Mouse (Mus musculus) liver, postnatal 0 days (tissue): ENCODE results near the gene L1cam. TPM values are rescaled to one million over a fixed set of nuclear protein-coding genes. Genes with fewer than 3 reads are reported as not detected.

ENCODE experiments used
- ATAC-seq: fragments of 200-750 bp; cut with Nextera tagmentation; 2 replicates; pipeline ENCODE4 v1.8.0; 2017; ENCODE audit warnings: mild to moderate bottlenecking, moderate library complexity
- DNase-seq: peaks from one replicate; pipeline ENCODE4 v3.0.0-alpha.2; 2016
- H3K27ac ChIP-seq: fragments of 300-500 bp; sonication (generic); 2 replicates; pipeline ENCODE4 v1.5.1; 2014; ENCODE audit warnings: antibody characterized with exemption, moderate library complexity, mild to moderate bottlenecking, low read depth
- H3K27me3 ChIP-seq: fragments of 300-500 bp; sonication (generic); 2 replicates; pipeline ENCODE4 v1.6.1; 2014; ENCODE audit warnings: low read length, control low read depth, mixed read lengths; ENCODE audit not compliant: insufficient read depth
- H3K36me3 ChIP-seq: fragments of 300-500 bp; sonication (generic); replicated peaks from 2 replicates; pipeline ENCODE4 v1.6.1; 2014; ENCODE audit warnings: mild to moderate bottlenecking, control low read depth, low read length, moderate library complexity, mixed read lengths; ENCODE audit not compliant: insufficient read depth
- H3K4me1 ChIP-seq: fragments of 300-500 bp; sonication (generic); 2 replicates; pipeline ENCODE4 v1.6.1; 2014; ENCODE audit warnings: antibody characterized with exemption, mild to moderate bottlenecking, control low read depth; ENCODE audit not compliant: insufficient read depth
- H3K4me2 ChIP-seq: fragments of 300-500 bp; sonication (generic); 2 replicates; pipeline ENCODE4 v1.6.1; 2014; ENCODE audit warnings: low read depth, mild to moderate bottlenecking, low read length, moderate library complexity, mixed read lengths
- H3K4me3 ChIP-seq: fragments of 300-500 bp; sonication (generic); 2 replicates; pipeline ENCODE4 v1.5.1; 2014; ENCODE audit warnings: low read depth, low read length
- H3K9ac ChIP-seq: fragments of 300-500 bp; sonication (generic); replicated peaks from 2 replicates; pipeline ENCODE4 v1.6.1; 2014; ENCODE audit warnings: mild to moderate bottlenecking, moderate library complexity
- H3K9me3 ChIP-seq: fragments of 300-500 bp; sonication (generic); 2 replicates; pipeline ENCODE4 v1.6.1; 2016; ENCODE audit warnings: mild to moderate bottlenecking, control low read depth, low read length, mixed read lengths
- CTCF ChIP-seq: sonication (generic); IDR thresholded peaks from 2 replicates; pipeline ENCODE4 v1.5.1; 2016; ENCODE audit warnings: antibody characterized with exemption, low read depth
- EP300 ChIP-seq: IDR thresholded peaks from 2 replicates; pipeline ENCODE4 v1.6.1; 2016; ENCODE audit warnings: antibody characterized with exemption, low read depth, mild to moderate bottlenecking
- WGBS: fragments of 180-500 bp; shearing (Covaris S2); extraction: QIAGEN DNeasy Blood & Tissue Kit; methylation state at CpG from one replicate; pipeline ENCODE4 v1.1.7; 2014; ENCODE audit not compliant: insufficient replicate concordance; 5-methylcytosine and 5-hydroxymethylcytosine counted together
- polyA plus RNA-seq: library from polyadenylated mRNA; unstranded; fragments of >200 nt; fragmentation: Nextera tagmentation; extraction: Ambion mirVana; gene quantifications from 2 replicates; pipeline ENCODE4 v1.2.1, GENCODE M21; 2015

The L1cam gene
- polyA plus RNA-seq, 1 experiment from 2014 or later = 0.12 TPM

DNA sequence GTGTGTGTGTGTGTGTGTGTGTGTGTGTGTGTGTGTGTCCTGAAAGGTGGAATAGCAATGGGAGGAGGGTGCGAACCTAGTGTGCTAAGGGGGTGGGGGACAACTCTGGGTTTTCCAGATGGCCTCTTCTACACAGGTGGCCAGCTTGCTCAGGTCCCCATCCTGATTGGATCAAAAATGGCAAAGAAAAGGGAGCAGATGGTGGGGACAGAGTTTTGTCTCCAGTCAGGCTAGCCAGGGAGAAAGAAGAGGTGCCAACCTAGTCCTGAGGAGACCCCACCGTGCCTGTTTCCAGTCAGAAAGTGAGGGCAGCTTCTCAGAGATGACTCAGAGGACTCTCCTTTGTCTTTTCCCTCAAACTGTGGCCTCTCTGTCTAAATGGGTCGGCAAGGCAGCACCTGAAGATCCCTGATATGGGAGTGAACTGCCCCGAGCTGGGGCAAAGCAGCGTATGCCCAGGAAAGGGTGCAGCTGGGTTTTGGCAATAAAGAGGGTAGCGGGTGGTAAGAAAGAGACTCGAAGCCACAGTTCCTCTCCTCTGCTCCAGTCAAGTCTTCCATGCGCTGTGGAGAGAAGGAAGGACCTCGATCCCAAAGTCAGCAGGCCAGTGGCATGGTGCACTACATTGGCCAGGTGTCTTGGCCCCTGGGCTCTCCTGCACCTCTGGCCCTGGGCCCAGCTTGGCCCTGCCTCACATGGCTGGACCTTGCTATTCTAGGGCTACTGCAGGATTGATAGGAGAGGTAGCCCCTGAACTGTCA is 41.4 kb downstream of the L1cam start:
- H3K4me3 ChIP-seq = no peak overlapping the region

DNA sequence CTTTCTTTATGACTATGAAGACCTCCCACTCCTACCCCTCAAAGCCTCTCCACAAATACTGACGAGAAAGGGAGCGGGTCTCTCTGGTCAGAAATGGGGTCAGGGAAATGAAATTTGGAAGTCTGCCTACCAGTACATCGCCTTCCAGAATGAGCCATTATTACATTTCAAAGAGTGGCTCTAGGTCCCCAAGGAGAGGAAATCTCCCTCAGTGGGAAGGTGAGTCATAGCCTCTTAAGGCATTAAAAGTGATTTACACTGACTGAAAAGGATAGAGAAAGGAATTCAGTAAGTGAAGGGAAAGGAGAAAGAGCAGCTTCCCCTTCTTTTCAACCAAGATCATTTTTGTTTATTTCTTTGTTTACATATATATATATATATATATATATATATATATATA is 59.2 kb downstream of the L1cam start:
- no peak for ATAC-seq
- Histone ChIP-seq H3K9ac (no peak overlapping the region), H3K36me3 (no peaks in the 10 kb centered on the region), H3K4me2 (no peak overlapping the region), H3K4me1 (no peaks in the 10 kb centered on the region), H3K27me3 (no peaks in the 10 kb centered on the region), H3K4me3 (no peak overlapping the region), H3K9me3 (no peaks in the 10 kb centered on the region), H3K27ac (no peak overlapping the region)
- no peak for TF ChIP-seq CTCF
- TF ChIP-seq EP300 = no peak
- DNase-seq = no peak
- 76% methylated on average over 3 of the region's 3 CpGs for WGBS

More for the DNA sequence above, 41.4 kb downstream of the L1cam start:
- Histone ChIP-seq H3K27me3 (no peaks in the 10 kb centered on the region), H3K36me3 (no peaks in the 10 kb centered on the region), H3K9ac (no peak overlapping the region), H3K27ac (no peak overlapping the region), H3K9me3 (no peaks in the 10 kb centered on the region), H3K4me1 (no peaks in the 10 kb centered on the region), H3K4me2 (no peak overlapping the region)
- no peak for TF ChIP-seq CTCF
- no peak for TF ChIP-seq EP300
- 74% methylated on average over 7 of the region's 9 CpGs for WGBS
- DNase-seq (no peak), ATAC-seq (no peak)

DNA sequence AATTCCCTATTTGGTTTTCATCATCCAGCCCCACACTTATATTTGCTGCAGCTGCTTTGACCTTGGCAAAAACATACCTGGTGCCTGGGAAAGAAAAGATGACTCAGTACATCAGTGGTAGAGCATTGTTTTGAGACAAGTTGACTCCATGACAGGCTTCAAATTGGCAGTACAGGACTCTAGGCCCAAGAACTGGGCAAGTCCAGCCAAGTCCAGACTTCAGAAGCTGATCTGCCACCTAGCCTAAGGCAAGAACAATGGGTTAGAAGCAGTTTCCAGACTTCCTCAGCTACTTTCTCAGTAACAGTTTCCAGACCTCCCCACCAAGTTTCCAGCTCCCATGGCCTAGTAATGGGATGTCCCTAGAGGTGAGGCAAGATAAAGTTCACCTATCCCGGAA is 60.2 kb downstream of the L1cam start:
- Histone ChIP-seq H3K4me1 (no peaks in the 10 kb centered on the region), H3K9ac (no peak overlapping the region), H3K4me2 (no peak overlapping the region), H3K4me3 (no peak overlapping the region), H3K27ac (no peak overlapping the region), H3K27me3 (no peaks in the 10 kb centered on the region), H3K9me3 (no peaks in the 10 kb centered on the region), H3K36me3 (no peaks in the 10 kb centered on the region)
- WGBS = 92% methylated on average over 1 of the region's 1 CpGs
- DNase-seq (no peak), ATAC-seq (no peak)
- TF ChIP-seq EP300 (no peak), CTCF (no peak)

DNA sequence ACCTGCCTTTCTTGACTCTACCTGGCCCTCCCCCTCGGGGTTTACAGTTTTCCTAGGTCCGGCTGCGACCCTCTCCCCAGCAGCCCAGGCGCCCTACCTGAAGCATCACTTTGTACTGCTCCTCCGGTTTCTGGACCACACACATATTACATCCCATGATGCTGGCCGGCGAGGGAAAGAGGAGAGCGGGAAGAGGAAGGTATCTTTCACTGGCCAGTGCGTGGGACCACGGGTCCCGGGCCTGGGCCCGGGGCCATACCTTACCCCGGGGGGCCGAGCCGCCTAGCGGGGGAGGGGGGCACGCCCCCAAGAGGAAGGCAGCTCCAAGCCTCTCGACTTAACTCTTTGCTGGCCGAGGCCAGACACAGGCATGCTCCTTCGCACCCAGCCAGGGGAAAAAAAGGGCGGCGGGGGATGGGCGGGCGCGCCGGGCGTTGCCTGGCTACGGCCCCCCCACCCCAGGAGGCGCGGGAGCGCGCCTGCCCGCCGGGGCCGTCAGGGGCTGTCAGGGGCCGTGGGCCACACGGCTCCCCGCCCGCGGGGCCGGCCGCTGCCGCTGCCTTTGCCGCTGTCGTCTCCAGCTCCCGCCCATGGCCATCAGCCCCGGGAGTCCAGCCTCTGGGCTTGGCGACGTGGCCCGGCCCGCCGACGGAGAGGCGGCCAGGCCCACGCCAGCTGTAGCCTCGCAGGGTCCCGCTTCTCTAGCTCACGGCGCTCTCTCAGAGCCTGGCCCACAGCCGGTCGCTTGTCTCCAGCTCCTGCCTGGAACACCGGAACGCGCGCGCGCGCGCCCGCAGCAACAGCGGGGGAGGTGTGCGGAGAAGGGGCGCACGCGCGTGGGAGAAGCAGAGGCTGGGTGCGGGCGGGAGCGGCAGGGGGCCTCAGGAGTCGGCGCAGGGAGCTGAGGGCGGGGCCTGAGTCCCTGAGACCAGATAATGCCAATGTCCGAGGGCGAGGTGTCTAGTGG is 71.4 kb downstream of the L1cam start, which contains the start of gene Pdzd4:
Gene Pdzd4 (minus strand): TSS at position 785 of the 967 bp plus-strand sequence.
- Histone ChIP-seq H3K4me3 (peak within 1 kb of the TSS; percentile 52), H3K36me3 (no peaks in the 10 kb centered on the region), H3K9ac (peak within 1 kb of the TSS; percentile 44; the same call in 1 of the 2 replicates), H3K9me3 (no peaks in the 10 kb centered on the region), H3K27ac (no peak within 1 kb of the TSS), H3K4me2 (peak within 1 kb of the TSS; percentile 74), H3K4me1 (0 out of 2 replicates have a peak, but pooled peaks cover 3% of the 10 kb centered on the region), H3K27me3 (peaks cover 24% of the 10 kb centered on the region)
- TF ChIP-seq CTCF = no peak
- no peak for TF ChIP-seq EP300
- WGBS = 14% methylated on average over 61 of the region's 84 CpGs
- ATAC-seq (peak; percentile 21; the same call in 1 of the 2 replicates), DNase-seq (peak; percentile 31)

DNA sequence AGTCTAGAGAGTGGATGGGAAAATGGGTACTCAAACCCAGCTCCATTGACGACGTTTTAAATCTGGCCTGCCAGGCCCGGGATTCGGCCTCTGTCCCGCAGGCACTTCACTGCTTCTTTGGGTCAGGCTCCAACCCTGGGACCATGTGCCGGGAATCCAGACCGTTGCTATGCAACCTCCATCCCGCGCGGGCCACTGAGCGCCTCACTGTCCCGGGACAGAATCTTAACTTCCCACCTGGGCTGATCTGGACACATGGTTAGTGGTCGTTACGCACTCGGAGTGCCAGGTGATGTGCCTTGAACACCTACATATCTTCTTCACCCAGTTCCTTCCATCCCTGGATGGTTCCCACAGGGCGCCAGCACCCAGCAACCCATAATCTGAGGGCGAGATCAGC is 72.2 kb downstream of the L1cam start:
- WGBS = 20% methylated on average over 17 of the region's 17 CpGs
- Histone ChIP-seq H3K4me3 (no peak overlapping the region), H3K4me1 (0 out of 2 replicates have a peak, but pooled peaks cover 3% of the 10 kb centered on the region), H3K9me3 (no peaks in the 10 kb centered on the region), H3K36me3 (no peaks in the 10 kb centered on the region), H3K27me3 (peaks cover 24% of the 10 kb centered on the region), H3K9ac (no peak overlapping the region), H3K27ac (no peak overlapping the region), H3K4me2 (no peak overlapping the region)
- TF ChIP-seq CTCF = no peak
- TF ChIP-seq EP300 = no peak
- no peak for DNase-seq
- ATAC-seq = no peak
